Mouse (Mus musculus): ENCODE data around the gene Kdm4a.

Kdm4a gene

DNA sequence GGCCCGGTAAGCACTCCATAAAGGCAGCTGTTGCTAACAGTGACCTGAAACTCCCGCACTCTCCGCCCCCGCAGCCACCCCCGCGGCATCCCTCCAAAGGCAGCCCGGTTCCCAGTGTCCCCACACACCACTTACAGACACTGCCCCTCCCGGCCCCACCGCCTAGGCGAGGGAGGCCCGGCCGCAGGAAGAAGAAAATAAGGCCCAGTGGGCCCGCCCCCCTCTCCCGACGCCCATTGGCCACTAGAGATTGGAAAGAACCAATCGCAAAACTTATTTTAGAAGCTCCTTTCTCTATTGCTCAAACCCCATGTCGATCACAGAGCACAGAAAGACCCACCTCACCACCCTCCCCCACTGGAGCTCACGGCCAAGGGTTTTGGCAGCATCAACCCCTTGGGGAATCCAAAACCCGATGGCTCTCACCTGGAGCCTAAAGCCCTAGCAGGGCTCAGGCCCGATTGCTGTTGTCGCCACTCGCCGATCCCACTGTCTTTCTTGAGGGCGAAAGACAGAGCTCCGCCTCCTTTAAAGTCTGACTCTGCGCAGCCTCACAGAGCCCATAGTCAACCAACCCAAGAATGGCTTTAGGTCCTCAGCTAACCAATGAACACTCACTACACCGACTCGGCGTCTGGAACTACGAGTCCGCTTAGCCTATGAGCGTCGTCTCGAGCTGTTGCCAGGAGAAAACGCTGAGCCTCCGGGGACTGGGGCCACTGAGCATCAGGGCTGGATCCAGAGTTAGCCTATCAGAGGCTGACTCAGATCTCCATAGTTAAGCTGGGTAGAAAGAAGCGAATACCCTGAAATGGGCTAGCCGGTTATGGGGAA lies at the start of gene Kdm4a:
Kdm4a (minus strand) TSS at position 577 of the 834 bp plus-strand sequence.
- peak; percentile 87 to 89 for DNase-seq

GRCm38 (mm10) chr4:118229035-118229770 lies 49.4 kb upstream of the Kdm4a start:
- DNase-seq: no peak

DNA sequence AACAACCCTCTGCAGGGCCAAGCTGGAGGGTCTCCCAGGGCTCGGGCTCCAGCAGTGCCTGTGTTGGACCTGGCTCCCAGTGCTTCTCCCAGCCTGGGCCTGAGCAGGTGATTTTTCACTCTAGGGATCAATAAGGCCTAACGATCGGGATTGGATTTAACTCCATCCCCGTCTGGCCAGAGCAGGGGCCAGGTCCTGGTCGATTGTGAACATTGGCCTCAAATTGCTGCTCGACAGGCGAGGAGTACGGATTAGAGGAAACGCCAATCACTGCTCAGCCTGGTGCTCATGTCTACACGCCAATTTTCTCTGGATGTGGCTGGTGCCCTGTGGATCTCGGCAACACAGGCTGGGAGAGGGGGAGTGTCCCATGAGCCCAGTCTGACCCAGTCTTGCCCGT lies 47.6 kb upstream of the Kdm4a start:
- DNase-seq: no peak

- DNase-seq: no peak
Observed at GRCm38 (mm10) chr4:118221261-118221660, 41.4 kb upstream of the Kdm4a start.

GRCm38 (mm10) chr4:118220756-118221155 lies 40.9 kb upstream of the Kdm4a start:
- DNase-seq: no peak

GRCm38 (mm10) chr4:118219487-118219886 lies 39.6 kb upstream of the Kdm4a start:
- DNase-seq: no peak

DNA sequence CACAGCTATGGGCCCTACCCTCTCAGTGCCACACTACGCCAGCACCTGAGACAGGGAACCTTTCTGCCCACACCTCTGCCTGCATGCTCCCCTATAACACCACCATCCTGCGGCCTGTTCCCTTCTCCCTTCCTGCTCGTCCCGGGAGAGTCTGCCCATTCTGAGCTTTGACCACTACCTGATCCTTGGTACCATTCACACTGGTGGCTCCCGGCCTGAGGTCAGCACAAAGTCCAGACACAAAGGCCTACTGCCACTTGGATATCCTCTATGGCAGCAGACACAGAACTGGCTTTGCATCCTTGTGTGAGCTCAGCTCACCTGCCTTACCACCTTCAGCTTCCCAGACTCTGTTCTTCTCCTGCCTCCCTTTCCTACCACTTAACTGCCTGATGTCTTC lies 38.7 kb upstream of the Kdm4a start:
- DNase-seq: no peak

- peak; percentile 51 to 54 for DNase-seq
Observed at GRCm38 (mm10) chr4:118216726-118217595, 37.1 kb upstream of the Kdm4a start.

GRCm38 (mm10) chr4:118214891-118215290 lies 35.0 kb upstream of the Kdm4a start:
- no peak for DNase-seq

DNA sequence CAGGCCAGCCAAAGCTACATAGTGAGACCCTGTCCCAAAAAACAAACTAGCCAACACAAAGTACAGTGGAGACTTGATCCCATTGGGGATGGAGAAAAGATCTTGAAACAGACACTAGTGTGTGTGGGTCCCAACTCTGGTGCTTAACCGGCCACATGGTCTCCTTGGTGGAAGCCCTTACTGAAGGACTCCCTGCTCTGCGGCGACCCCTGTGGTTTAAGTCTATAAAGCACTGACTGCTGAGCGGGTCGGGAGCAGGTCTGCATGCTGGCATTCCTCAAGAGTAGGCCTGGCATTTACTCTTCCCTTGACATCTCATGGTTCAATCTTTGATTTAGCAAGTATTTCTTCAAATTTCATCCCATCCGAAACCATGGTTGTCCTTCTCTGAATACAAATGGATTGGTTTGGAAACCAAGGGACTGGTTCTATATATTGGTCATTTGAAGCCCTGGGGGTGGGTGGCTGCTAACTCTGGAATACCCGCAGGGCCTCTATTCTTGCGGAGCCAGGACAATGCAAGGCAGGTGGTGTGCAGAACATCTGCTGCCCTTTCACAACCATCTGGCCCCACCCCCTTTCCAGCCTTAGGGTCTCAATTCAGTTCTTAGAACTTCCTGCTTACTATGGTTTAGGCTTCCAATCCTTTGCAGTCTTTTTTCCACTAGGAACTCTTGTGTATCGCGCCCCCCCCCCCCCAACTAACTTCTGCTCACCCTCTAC lies 27.2 kb upstream of the Kdm4a start:
- DNase-seq: no peak

- DNase-seq: no peak
Observed at GRCm38 (mm10) chr4:118205906-118206305, 26.1 kb upstream of the Kdm4a start.

- DNase-seq: no peak
Observed at GRCm38 (mm10) chr4:118199093-118199492, 19.2 kb upstream of the Kdm4a start.

- no peak for DNase-seq
Observed at GRCm38 (mm10) chr4:118198606-118199005, 18.8 kb upstream of the Kdm4a start.

GRCm38 (mm10) chr4:118196185-118196584 lies 16.3 kb upstream of the Kdm4a start:
- no peak for DNase-seq

DNA sequence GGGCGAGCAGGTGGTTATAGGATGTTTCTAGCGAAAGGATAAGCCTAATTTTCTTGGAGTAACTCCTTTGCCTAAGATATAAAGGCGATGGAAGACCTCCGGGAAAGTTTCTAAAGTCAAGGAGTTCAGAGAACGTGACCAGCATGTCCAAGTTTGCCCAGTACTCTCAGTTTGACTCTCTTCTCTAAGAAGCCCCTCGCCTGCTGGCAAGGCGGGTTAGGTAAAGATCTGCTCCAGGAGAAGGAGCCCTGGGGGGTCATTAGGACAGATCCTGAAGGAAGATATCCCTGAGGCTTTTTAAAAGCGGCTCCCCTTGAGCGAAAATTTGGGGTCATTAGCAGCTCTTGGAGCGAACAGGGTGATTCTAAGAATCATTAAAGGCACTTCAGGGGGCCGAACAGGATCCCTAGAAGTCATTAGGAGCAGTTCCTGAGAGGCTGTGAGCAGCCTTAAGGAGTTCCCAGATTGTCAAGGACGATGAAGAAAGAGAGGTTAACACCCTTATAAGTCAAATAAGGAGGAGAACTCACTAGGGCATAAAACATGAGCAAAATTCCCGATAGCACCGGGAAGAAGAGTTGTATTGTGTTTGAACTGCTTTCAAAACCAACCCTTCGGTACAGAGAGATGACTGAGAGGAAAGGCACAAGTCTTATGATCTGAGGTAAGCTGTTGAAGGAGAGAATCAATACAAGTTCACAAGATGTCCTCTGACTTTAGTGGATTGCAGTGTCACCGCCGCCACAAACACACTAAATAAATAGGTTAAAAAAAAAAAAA lies 648 bp upstream of the Kdm4a start:
- DNase-seq: no peak

DNA sequence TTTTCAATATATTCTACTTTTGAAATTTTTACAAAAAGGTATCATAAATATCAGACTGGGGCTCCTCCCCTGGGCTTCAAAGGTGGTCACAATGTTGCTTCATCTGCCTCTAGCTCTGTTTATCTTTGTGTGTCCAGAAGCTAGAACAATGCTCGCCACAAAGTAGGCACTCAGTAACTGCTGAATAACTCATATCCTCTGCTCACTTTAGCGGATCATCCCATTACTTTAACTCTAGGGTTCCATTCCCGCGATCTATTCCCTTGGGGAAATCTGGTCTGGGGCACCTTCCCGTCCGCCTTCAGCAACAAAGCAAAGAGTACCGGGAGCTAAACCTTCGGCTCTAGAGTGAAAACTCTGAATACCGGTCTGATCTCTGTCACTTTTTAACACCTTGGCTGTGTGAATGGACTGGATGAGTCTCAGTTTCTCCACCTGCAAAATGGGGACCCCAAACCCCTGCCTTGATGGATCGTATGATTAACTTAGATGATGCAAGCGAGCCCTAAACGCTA lies 834 bp downstream of the Kdm4a start:
- DNase-seq: no peak

GRCm38 (mm10) chr4:118172461-118172860 lies 7.4 kb downstream of the Kdm4a start:
- peak; percentile 11 to 18 for DNase-seq

DNA sequence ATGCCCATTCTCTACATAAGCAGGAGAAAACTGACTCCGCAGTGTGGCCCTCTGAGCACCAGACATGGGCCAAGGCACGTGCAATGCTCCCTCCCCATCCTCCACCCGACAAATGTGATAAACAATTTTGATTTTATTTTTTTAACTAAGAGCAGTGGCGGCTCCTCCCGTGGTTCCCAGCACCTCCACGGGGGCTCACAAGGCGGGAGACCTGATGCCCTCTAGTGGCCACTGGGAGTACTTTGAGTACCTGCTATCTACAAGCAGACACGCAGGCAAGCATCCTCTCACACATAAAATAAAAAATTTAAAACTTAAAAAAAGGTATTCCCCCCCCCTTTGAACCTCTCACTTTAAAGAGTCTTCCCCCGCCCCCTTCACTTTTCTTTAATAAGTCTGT lies 8.8 kb downstream of the Kdm4a start:
- peak; percentile 53 to 57 for DNase-seq

GRCm38 (mm10) chr4:118162123-118162522 lies 17.7 kb downstream of the Kdm4a start:
- no peak for DNase-seq

- DNase-seq: no peak
Observed at GRCm38 (mm10) chr4:118157666-118158065, 22.2 kb downstream of the Kdm4a start.

- no peak for DNase-seq
Observed at GRCm38 (mm10) chr4:118156559-118156958, 23.3 kb downstream of the Kdm4a start.

Measured in B cell, adult 2 months (primary cell).